Mouse (Mus musculus) WW6 (cell line): ENCODE results near the gene Pfkfb4.
A peak's percentile ranks its signal among the peaks of the same experiment; 100 is the strongest.

Experiments used
- DNase-seq: peaks from one replicate; pipeline ENCODE4 v3.0.0-alpha.2; 2013; ENCODE audit warnings: low read depth, low spot score

Pfkfb4 gene

GRCm38 (mm10) chr9:109056916-109057315 is 65.3 kb downstream of the Pfkfb4 start:
- DNase-seq: no peak

GRCm38 (mm10) chr9:109057543-109057942 is 66.0 kb downstream of the Pfkfb4 start:
- DNase-seq: no peak

DNA sequence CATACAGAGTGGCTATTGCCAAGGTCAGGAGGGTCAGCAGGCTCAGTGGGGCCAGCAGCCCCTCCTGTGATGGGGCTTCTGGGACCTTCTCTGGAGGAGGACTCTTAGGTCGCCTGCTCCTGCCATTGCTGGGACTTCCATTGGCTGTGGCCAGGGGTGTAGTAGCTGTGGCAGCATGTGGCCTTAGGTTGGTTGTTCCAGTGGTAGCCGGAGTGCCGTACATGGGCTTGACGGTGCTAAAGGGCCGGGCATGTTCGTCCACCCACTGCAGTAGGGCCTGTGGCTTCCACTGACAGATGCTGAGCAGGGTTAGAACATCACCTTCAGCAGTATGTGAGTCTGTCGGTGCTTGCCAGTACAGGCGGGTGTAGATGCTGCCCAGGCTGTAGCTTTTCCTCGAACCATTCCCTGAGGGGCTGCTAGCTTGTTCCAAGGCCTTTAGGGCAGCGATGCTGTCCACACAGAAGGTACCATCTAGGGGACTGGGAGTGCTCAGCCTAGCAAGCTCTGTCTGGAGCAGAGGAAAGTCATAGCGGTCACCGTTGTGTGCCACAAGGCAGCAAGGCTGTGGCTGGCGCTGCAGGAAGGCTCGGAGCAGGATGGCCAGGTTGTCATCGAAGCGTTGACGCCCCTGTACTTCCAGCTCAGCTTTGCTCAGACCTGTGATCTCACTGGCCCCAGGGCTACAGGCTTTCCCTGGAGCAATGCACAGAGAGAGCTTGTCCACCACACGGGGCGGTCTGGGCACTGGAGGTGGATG is 66.6 kb downstream of the Pfkfb4 start:
- no peak for DNase-seq

DNA sequence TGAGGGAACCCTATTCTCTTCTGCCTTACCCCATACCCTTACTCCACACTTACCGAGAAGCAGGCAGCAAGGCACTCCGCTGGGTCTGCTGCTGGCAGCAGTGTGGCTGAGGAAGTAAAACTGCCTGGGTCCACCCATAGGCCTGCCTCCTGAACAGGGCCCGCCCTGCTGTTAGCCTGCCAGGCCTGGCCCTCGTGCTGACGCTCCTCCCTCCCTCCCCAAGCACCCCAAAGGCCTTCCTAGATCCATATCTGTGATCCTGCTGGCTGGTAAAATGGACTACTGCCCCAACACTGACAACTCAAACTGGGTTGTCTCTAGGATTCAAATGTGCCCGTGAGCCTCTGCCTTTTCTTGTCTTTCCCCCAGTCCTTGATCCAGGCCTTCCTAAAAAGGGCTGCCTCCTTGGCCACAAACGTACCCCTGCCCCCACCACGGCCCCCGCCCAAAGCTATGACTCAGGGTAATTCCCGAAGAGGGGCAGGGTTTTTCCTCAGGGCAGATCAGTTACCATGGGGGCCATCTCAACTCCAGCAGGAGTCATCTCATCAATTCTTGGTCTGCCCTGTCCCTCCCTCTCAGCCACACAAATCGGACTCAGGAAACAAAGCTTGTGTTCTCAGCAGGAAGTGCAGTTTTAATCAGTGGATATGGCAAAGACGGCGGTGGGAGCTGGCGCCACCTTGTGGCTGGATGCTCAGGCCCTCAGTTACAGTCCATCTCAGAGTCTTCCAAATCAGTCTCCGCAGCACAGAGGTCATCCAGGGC is 67.7 kb downstream of the Pfkfb4 start, which contains the start of gene Trex1:
TSS of gene Trex1 (minus strand) at position 599 of the 768 bp plus-strand sequence.
- peak; percentile 68 for DNase-seq

DNA sequence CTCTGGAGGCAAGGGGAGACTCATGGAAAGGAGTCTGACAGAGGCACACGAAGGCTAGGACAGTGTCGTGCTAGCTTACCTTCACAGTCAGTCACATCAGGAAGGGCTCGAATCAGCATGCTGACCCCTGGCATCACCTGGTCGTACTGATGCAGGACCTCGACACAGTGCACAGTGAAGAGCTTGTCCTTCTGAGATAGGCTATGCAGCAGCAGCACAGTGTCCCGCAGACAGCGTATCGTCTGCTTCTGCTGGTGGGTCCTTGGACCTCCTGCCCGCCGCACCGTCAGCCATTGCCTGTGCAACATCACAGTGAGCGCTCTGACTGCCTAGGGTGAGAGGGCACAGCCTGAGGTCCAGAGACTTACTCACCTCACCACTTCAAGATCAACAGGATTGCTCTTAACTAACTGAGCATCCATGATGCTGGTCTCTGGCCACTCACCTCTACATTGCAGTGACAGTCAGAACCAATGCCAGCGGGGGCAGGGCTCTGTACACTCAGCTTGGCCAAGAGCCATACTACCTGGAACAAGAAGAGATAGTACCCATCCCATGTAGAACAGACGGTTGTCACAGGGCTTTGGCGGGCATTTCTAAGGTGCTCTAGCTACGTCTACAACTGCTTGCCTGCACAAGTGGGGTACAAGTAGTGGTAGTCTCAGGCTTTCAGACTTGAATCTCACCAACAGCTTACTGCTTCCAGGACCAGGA is 68.8 kb downstream of the Pfkfb4 start:
- DNase-seq: no peak

DNA sequence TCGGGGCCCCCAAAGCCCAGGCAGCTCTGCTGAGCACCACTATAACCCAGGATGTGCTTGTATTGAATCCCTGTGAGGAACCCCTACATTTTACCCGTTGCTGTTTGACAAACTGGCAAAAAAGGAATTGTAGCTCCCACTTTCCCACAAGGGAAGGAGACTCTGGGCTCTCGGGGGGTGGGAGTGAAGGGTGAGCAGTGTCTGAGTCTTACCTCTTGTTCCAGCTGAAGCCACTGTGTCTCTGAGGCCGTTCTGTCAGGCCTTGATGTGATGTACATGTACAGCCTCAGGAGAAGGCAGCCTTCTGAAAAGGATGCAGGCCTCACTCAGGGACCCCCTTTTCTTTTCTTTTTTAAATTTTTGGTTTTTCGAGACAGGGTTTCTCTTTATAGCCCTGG is 69.3 kb downstream of the Pfkfb4 start:
- DNase-seq: no peak

DNA sequence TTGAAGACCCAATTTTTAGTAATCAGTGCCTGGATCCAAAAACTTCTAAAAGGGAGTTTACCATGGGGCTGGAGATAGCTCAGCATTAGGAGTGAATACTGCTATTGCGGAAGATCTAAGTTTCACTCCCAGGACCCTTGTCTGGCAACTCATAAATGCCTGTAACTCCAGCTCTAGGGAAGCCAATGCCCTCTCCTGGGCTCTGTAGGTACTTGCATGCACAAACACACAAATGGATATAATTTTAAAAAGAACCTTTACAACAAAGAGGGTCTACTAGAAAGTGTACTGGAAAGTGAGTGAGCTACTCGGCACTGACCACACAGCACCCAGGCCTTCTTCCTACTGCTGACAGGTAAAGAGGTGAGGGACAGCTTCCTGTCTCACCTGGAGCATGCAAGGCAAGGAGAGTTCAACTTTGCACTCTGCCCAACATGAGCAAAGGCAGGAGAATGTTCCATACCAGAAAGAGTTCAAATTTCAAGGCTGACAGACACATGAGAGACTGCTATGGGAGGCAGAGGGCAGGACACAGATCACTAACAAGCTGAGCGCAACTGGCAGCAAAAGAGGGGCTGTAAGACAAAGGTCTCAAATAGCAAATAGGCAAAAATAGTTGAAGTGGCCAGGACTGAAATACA is 76.6 kb downstream of the Pfkfb4 start:
- DNase-seq: no peak

DNA sequence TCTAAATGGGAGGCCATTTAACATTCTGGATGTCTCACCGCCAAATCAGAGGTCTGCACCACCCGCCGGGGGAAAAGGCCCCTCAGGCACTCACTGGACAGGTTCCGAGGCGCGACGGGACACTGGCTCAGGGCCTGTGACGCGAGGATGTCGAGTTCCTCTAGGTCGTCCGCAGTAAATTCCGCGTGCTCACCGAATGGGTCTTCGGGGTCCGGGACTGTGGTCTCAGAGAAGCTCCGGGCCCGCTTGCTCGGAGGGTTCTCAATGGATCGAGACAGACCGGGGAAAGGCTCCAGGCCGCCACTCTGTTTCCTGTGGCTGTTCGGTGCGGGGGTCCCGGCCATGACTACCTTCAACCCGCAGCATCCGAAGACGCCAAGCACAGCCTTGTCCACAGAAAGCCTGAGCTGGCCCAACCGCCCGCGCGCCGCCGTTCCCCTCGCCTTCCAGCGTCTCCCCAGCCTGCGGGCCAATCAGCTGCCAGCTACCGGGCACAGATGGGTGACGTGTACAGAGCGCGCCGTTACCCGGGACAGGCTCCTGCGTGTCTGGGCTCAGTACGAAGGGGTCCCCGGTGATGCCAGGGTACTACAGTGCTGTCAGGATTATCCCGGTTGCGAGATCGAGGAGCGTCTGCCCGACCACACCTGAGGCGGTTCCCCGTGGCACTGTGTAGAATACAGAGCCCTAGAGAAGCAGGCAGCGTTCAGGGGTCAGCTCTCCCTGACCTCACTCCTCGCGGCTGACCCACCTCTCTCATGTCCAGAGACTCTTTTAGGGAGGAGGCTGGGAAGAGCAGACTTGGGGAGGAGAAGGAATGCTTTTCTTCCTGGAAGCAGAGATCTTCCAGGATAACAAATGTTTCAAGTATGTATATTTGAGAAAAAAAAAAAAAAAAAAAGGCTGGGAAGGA is 82.3 kb downstream of the Pfkfb4 start, which contains the start of gene Atrip:
TSS of gene Atrip (minus strand) at position 464 of the 913 bp plus-strand sequence.
- peak; percentile 70 for DNase-seq

GRCm38 (mm10) chr9:109080516-109080915 is 88.9 kb downstream of the Pfkfb4 start:
- DNase-seq: no peak

- DNase-seq: no peak
These were observed 90.2 kb downstream of the Pfkfb4 start for GRCm38 (mm10) chr9:109081749-109082123.
